Mouse (Mus musculus) gastrocnemius, postnatal 4 days (tissue): ENCODE measurements around the gene Plcb4. TPM values are rescaled to one million over a fixed set of nuclear protein-coding genes. Genes with fewer than 3 reads are reported as not detected.

Experiments used
- DNase-seq, 2 experiments: peaks; one replicate each; pipeline ENCODE4 v3.0.0; 2021 to 2022; ENCODE audit warnings: low spot score in 2 of 2, mixed read lengths in 2 of 2
- total RNA-seq, 2 experiments: library from RNA; stranded (reverse); gene quantifications; 2 replicates each; pipeline ENCODE4 v1.2.3; 2021

Gene Plcb4
- total RNA-seq, 2 experiments from 2014 or later: 34.1 to 37.2 TPM

DNA sequence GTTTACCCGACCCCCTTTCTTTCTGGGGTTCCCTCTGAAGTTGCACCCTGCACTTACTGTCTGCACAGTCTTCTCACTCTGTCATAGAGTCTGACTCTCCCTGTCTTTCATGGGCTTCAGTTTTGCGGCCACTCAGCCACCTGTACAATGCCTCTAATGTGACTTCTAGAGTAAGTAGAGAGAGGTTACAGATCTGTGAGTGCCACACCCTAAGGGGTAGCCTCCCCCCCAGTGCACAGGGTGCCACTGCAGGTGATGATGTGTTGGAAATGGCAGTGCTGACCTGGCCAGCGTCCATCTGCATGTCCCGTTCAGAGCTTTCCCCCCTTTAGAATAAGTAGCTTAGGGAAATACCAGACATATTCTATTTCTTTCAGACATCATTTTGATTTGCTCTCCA, 336.4 kb downstream of the Plcb4 start:
- no peak for DNase-seq

DNA sequence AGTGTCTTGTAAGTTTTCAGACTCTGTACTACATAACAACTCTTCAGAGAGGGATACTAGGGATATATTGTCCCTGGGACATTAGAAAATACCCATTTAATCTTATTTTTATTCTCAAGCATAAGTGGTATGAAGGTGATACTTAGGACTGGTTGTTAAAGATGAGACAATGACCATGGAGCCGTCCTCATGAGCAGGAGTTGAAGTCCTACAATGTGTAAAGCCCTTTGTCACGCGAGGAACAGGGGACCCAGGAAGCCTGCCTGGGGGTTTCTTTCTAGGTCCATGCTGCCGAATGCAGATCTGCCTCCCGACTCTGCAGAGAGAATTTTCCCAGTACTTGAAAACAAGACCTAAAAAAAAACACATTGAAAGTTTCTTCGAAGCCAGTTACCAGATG, 338.1 kb downstream of the Plcb4 start:
- DNase-seq: no peak

DNA sequence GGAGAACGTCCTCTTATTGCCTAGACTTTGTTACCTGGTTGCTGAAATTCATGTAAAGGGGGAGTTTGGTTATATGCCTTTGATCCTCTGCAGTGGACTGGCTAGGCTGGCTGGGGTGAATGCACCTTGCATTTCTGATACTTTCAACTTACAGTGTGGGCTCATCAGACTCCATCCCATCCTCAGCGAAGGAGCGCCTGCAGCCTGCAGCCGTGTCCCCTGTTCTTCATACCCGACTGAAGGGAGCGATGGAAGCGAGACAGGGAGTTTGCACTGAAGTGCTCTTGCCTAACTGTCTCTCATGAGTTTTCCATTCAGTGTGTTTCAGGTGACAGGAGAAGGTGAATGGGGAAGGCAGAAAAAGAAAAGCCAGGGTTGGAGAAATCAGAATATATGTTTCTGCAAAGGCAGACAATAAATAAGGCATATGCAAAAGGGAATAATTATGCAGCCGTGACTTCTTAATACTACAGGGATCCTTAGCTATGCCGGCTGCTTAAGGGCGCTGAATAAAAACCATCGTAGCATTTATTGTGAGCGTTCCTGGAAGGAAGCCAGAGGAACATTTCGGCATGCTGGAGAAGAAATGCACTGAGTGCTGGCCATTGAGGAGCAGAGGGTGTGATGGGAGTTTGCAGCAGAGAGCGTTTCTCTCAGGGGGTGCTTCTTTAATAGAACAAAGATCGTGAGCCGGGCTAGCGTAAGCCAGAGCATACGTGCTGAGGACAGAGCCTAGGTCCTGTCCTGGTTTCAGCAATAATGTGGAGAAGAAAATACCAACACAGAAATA, 338.7 kb downstream of the Plcb4 start:
- no peak for DNase-seq

GRCm38 (mm10) chr2:135998886-135999285, 340.1 kb downstream of the Plcb4 start:
- no peak for DNase-seq

GRCm38 (mm10) chr2:135999361-135999760, 340.6 kb downstream of the Plcb4 start:
- no peak for DNase-seq

- no peak for DNase-seq
Measured at GRCm38 (mm10) chr2:136000933-136001332, 342.1 kb downstream of the Plcb4 start.

GRCm38 (mm10) chr2:136002118-136002517, 343.3 kb downstream of the Plcb4 start:
- DNase-seq: no peak

- DNase-seq: no peak
Measured at GRCm38 (mm10) chr2:136003836-136004235, 345.0 kb downstream of the Plcb4 start.

- no peak for DNase-seq
Measured at GRCm38 (mm10) chr2:136006280-136006679, 347.5 kb downstream of the Plcb4 start.

GRCm38 (mm10) chr2:136012759-136013158, 353.9 kb downstream of the Plcb4 start:
- DNase-seq: no peak

DNA sequence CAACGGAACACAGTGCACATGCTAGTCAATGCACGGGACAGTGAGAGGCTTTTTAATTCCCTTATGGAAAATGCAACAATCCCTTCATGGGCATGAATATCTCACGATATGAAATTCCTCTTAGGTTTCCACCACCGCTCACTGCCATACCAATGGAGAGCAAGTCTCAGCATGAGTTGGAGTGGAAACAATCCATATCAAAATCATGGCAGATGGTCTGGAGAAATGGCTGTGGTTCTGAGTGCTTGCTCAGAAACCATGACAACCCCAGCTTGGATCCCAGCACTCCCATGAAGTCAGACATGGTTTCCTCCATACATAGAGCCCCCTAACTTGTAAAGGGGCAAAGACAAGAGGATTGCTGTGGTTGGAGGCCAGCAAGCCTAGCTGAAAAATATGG, 389.7 kb downstream of the Plcb4 start:
- no peak for DNase-seq

DNA sequence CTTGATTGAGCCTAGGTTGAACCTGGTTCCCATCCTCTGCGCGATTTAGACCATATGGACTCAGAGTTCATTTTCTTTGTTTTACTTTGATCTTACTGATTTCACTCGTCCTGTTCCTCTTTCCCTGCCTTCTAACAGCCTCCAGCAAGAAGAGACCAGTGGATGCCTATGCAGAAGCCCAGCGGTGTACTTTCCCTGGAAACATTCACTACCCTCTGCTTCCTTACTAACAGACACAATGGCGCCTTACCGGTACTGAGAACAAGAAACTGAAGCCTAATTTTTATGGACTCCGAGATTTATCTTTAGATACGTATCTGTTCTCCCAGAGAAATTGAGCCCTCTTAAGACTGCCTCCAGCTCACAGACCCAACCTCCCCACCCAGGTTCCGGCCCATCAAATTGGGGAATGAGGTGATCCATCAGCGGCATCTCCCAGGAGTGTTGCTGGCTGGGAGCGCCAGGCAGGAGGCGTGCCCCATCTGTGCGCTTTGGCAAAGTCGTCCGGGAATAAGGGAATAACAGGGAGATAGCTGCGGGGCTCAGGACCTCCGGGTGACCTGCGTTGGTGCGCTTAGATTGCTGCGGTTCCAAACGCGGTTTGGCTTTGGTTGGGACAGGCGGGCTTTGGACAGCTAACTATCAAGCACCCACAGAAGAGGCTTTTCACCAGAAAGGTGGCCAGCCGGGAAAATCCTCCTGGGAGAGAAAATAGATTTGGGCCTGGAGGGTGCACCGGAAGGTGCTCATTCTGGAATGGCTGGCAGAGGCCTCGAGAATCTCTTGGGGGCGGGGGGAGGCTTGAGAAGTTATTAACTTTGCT, 392.2 kb downstream of the Plcb4 start:
- DNase-seq: no peak

- DNase-seq: no peak
Measured at GRCm38 (mm10) chr2:136051688-136052289, 393.0 kb downstream of the Plcb4 start, which contains the start of gene Lamp5. Gene Lamp5 (plus strand): TSS chr2:136052239.

DNA sequence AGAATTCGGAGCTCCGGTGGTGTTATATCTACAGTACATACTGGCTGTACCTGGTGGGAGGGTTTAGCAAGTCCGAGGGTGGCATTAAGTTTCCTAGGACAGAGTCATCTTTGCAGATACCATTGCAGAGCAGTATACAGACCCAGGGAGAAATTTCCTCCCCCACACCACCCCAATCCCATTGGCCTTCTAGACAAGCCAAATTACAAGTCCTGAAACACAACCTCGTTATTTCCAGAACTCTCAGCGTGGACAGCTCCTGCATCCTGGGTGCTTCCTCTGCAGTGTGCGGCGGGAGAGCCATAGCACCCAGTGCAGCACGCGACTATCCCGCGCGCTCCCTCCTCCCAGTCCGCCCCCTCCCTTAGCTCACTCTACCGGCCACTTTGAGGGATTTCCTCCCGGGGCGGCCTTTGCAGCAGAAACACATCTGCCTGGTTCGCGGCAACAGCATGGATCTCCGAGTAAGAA, 399.1 kb downstream of the Plcb4 start:
- no peak for DNase-seq

GRCm38 (mm10) chr2:136058398-136058797, 399.6 kb downstream of the Plcb4 start:
- DNase-seq: no peak

GRCm38 (mm10) chr2:136059029-136059669, 400.3 kb downstream of the Plcb4 start:
- DNase-seq: no peak
